Mouse (Mus musculus): ENCODE measurements around the gene Arf1. TPM values are rescaled to one million over a fixed set of nuclear protein-coding genes. Genes with fewer than 3 reads are reported as not detected.

Gene Arf1
- total and polyA plus RNA-seq, 3 experiments, result 498 to 733 (median 509) TPM

- peak; percentile 29 for DNase-seq (ENCODE audit: extremely low read depth)
- dilution Hi-C loops (cut with MboI; ENCODE audit: extremely low pct_ligation_motif_present, extremely low pct_unique_long_range_greater_than_20kb, low sequenced_read_pairs), result no loop called here
- Histone ChIP-seq H3K27ac (ENCODE audit: insufficient read depth, low read depth) (peak overlapping the region; percentile 89), H3K4me2 (ENCODE audit: insufficient read depth, low read depth, poor library complexity, severe bottlenecking) (no peak overlapping the region; the same call in 1 of the 2 replicates), H3K9ac (ENCODE audit: insufficient read depth, low read depth) (peak overlapping the region; percentile 99), H3K4me3 (replicated peaks in 1 of 3; ENCODE audit: low read depth in 2 of 3, low read length in 2 of 3, poor library complexity in 1 of 3) (peak overlapping the region; percentile 89 to 98 (median 91)), H3K9me3 (replicated peaks; ENCODE audit: low read length) (no peaks in the 10 kb centered on the region), H3K79me2 (replicated peaks; ENCODE audit: control insufficient read depth, extremely low read depth, insufficient read depth, poor library complexity, severe bottlenecking) (peaks cover 52% of the 10 kb centered on the region), H3K36me3 (replicated peaks in 1 of 2; ENCODE audit: control insufficient read depth in 1 of 2, insufficient read depth in 1 of 2, low read length in 1 of 2) (peaks cover 4 to 28% of the 10 kb centered on the region in 2 experiments), H3K27me3 (replicated peaks) (no peaks in the 10 kb centered on the region), H3K4me1 (ENCODE audit: control insufficient read depth in 1 of 2, insufficient read depth in 2 of 2) (peaks cover 12 to 59% of the 10 kb centered on the region in 2 experiments)
- in situ Hi-C loops (cut with MboI; ENCODE audit: low pct_ligation_motif_present, low pct_unique_long_range_greater_than_20kb, low sequenced_read_pairs), result no loop called here
- TF ChIP-seq ELF1 (IDR thresholded peaks at IDR 0.05; ENCODE audit: low read depth, low read length) (peak; percentile 8; the same call in 1 of the 2 replicates), MYC (IDR thresholded peaks at IDR 0.05; ENCODE audit: low read depth, low read length) (no peak), CHD2 (IDR thresholded peaks at IDR 0.05; ENCODE audit: low read length) (peak; percentile 40; the same call in 1 of the 2 replicates), CHD1 (IDR thresholded peaks at IDR 0.05; ENCODE audit: low read depth, low read length) (peak; percentile 53; the same call in 1 of the 2 replicates)
Measured at GRCm38 (mm10) chr11:59227604-59228121, 407 bp downstream of the Arf1 start.

- Histone ChIP-seq H3K9me3 (replicated peaks; ENCODE audit: low read length) (no peaks in the 10 kb centered on the region), H3K4me3 (replicated peaks in 1 of 3; ENCODE audit: low read depth in 2 of 3, low read length in 2 of 3, poor library complexity in 1 of 3) (peak overlapping the region; percentile 89 to 98 (median 91)), H3K4me2 (ENCODE audit: insufficient read depth, low read depth, poor library complexity, severe bottlenecking) (peak overlapping the region; percentile 80), H3K27me3 (replicated peaks) (no peaks in the 10 kb centered on the region), H3K4me1 (ENCODE audit: control insufficient read depth in 1 of 2, insufficient read depth in 2 of 2) (peaks cover 17 to 65% of the 10 kb centered on the region in 2 experiments), H3K36me3 (replicated peaks in 1 of 2; ENCODE audit: control insufficient read depth in 1 of 2, insufficient read depth in 1 of 2, low read length in 1 of 2) (peaks cover 4 to 33% of the 10 kb centered on the region in 2 experiments), H3K79me2 (replicated peaks; ENCODE audit: control insufficient read depth, extremely low read depth, insufficient read depth, poor library complexity, severe bottlenecking) (peaks cover 59% of the 10 kb centered on the region), H3K27ac (ENCODE audit: insufficient read depth, low read depth) (peak overlapping the region; percentile 89), H3K9ac (ENCODE audit: insufficient read depth, low read depth) (peak overlapping the region; percentile 99)
- peak; percentile 46 for DNase-seq (ENCODE audit: extremely low read depth)
- in situ Hi-C loops (cut with MboI; ENCODE audit: low pct_ligation_motif_present, low pct_unique_long_range_greater_than_20kb, low sequenced_read_pairs), result no loop called here
- dilution Hi-C loops (cut with MboI; ENCODE audit: extremely low pct_ligation_motif_present, extremely low pct_unique_long_range_greater_than_20kb, low sequenced_read_pairs), result no loop called here
- TF ChIP-seq HCFC1 (IDR thresholded peaks at IDR 0.05; ENCODE audit: low read depth, low read length), result no peak
- no peak for TF ChIP-seq USF2 (conservative IDR thresholded peaks at IDR 0.05; ENCODE audit: low read depth, low read length)
- 0 out of 2 replicates have a peak, but pooled peaks have one; percentile 31 for TF ChIP-seq POLR2AphosphoS2 (IDR thresholded peaks at IDR 0.05; ENCODE audit: low read depth, low read length)
- peak; percentile 35 for TF ChIP-seq SIN3A (IDR thresholded peaks at IDR 0.05; ENCODE audit: low read length)
Measured at GRCm38 (mm10) chr11:59226787-59227603, 1.1 kb downstream of the Arf1 start.

GRCm38 (mm10) chr11:59226251-59226650 lies 1.8 kb downstream of the Arf1 start:
- peaks cover 5 to 40% of the 10 kb centered on the region in 2 experiments for H3K36me3 ChIP-seq (replicated peaks in 1 of 2; ENCODE audit: control insufficient read depth in 1 of 2, insufficient read depth in 1 of 2, low read length in 1 of 2)
- peak overlapping the region; percentile 99 for H3K9ac ChIP-seq (ENCODE audit: insufficient read depth, low read depth)
- peak overlapping the region; percentile 80 for H3K4me2 ChIP-seq (ENCODE audit: insufficient read depth, low read depth, poor library complexity, severe bottlenecking)
- H3K4me1 ChIP-seq (ENCODE audit: control insufficient read depth in 1 of 2, insufficient read depth in 2 of 2), result peaks cover 23 to 72% of the 10 kb centered on the region in 2 experiments
- in situ Hi-C loops (cut with MboI; ENCODE audit: low pct_ligation_motif_present, low pct_unique_long_range_greater_than_20kb, low sequenced_read_pairs) (no loop called here), dilution Hi-C loops (cut with MboI; ENCODE audit: extremely low pct_ligation_motif_present, extremely low pct_unique_long_range_greater_than_20kb, low sequenced_read_pairs) (no loop called here)
- peak; percentile 73 for DNase-seq (ENCODE audit: extremely low read depth)
- peak overlapping the region; percentile 89 for H3K27ac ChIP-seq (ENCODE audit: insufficient read depth, low read depth)
- no peaks in the 10 kb centered on the region for H3K27me3 ChIP-seq (replicated peaks)
- peaks cover 66% of the 10 kb centered on the region for H3K79me2 ChIP-seq (replicated peaks; ENCODE audit: control insufficient read depth, extremely low read depth, insufficient read depth, poor library complexity, severe bottlenecking)
- H3K9me3 ChIP-seq (replicated peaks; ENCODE audit: low read length), result no peaks in the 10 kb centered on the region
- H3K4me3 ChIP-seq (replicated peaks in 1 of 3; ENCODE audit: low read depth in 2 of 3, low read length in 2 of 3, poor library complexity in 1 of 3), result peak overlapping the region; percentile 89 to 98 (median 91)
- TF ChIP-seq PAX5 (IDR thresholded peaks at IDR 0.05; ENCODE audit: low read length), result no peak
- peak; percentile 71; the same call in 1 of the 2 replicates for TF ChIP-seq MXI1 (IDR thresholded peaks at IDR 0.05; ENCODE audit: low read depth, low read length)
- peak; percentile 43; the same call in 1 of the 2 replicates for TF ChIP-seq MYC (IDR thresholded peaks at IDR 0.05; ENCODE audit: low read depth, low read length)
- TF ChIP-seq MAZ (IDR thresholded peaks at IDR 0.05; ENCODE audit: low read depth, low read length), result no peak
- TF ChIP-seq BHLHE40 (IDR thresholded peaks at IDR 0.05; ENCODE audit: low read depth, low read length), result peak; percentile 60
- peak; percentile 92 for TF ChIP-seq JUN (IDR thresholded peaks at IDR 0.05; ENCODE audit: insufficient read depth, low read depth, low read length)
- peak; percentile 80; the same call in 1 of the 2 replicates for TF ChIP-seq TCF12 (IDR thresholded peaks at IDR 0.05; ENCODE audit: low read depth, low read length)
- no peak for TF ChIP-seq CTCF (conservative IDR thresholded peaks at IDR 0.05 in 1 of 2, IDR thresholded peaks at IDR 0.05 in 1 of 2; ENCODE audit: low read depth in 2 of 2, low read length in 2 of 2)
- TF ChIP-seq E2F4 (IDR thresholded peaks at IDR 0.05; ENCODE audit: insufficient replicate concordance, low read depth, low read length), result no peak
- TF ChIP-seq MAX (IDR thresholded peaks at IDR 0.05; ENCODE audit: low read length), result 0 out of 2 replicates have a peak, but pooled peaks have one; percentile 0
- TF ChIP-seq TBP (conservative IDR thresholded peaks at IDR 0.05; ENCODE audit: low read depth, low read length), result 0 out of 2 replicates have a peak, but pooled peaks have one; percentile 29
- TF ChIP-seq POLR2A (IDR thresholded peaks at IDR 0.05; ENCODE audit: low read depth, low read length), result no peak
- TF ChIP-seq CHD2 (IDR thresholded peaks at IDR 0.05; ENCODE audit: low read length), result no peak
- peak; percentile 84; the same call in 1 of the 2 replicates for TF ChIP-seq MAFK (IDR thresholded peaks at IDR 0.05; ENCODE audit: insufficient replicate concordance, low read length)
- TF ChIP-seq SIN3A (IDR thresholded peaks at IDR 0.05; ENCODE audit: low read length), result peak; percentile 98
- TF ChIP-seq HCFC1 (IDR thresholded peaks at IDR 0.05; ENCODE audit: low read depth, low read length), result no peak
- no peak; the same call in 1 of the 2 replicates for TF ChIP-seq MEF2A (IDR thresholded peaks at IDR 0.05; ENCODE audit: borderline replicate concordance, low read depth, low read length)
- TF ChIP-seq IRF4 (IDR thresholded peaks at IDR 0.05; ENCODE audit: low read depth, low read length), result peak; percentile 98
